Mouse (Mus musculus) C2C12 (cell line): ENCODE data around the gene Eml2. TPM values are rescaled to one million over a fixed set of nuclear protein-coding genes. Genes with fewer than 3 reads are reported as not detected.

Experiments used
- H3K27me3 ChIP-seq: one replicate; pipeline ENCODE4 v1.6.1; 2011; ENCODE audit not compliant: control insufficient read depth, insufficient read depth, insufficient read length
- H3K36me3 ChIP-seq: one replicate; pipeline ENCODE4 v1.6.1; 2011; ENCODE audit not compliant: control insufficient read depth, insufficient read depth
- H3K4me3 ChIP-seq: one replicate; pipeline ENCODE4 v1.5.1; 2011; ENCODE audit warnings: mild to moderate bottlenecking, control low read depth; ENCODE audit not compliant: poor library complexity, insufficient read depth, severe bottlenecking
- H3K79me2 ChIP-seq: one replicate; pipeline ENCODE4 v1.6.1; 2011; ENCODE audit not compliant: control insufficient read depth, insufficient read depth
- H3K79me3 ChIP-seq: one replicate; pipeline ENCODE4 v1.6.1; 2011; ENCODE audit warnings: low read depth, control low read depth
- H3ac ChIP-seq: one replicate; pipeline ENCODE3; 2011; ENCODE audit warnings: low read depth; ENCODE audit not compliant: control insufficient read depth, insufficient read length
- CEBPB ChIP-seq: IDR thresholded peaks from one replicate; pipeline ENCODE4 v1.6.1; 2011; ENCODE audit warnings: low read depth, mild to moderate bottlenecking, control low read depth, moderate library complexity
- CTCF ChIP-seq: IDR thresholded peaks from one replicate; pipeline ENCODE4 v1.5.1; 2011; ENCODE audit not compliant: control insufficient read depth, insufficient read depth, insufficient read length
- FOSL1 ChIP-seq: IDR thresholded peaks from one replicate; pipeline ENCODE4 v1.8.0; 2011; ENCODE audit warnings: mild to moderate bottlenecking, low read length; ENCODE audit not compliant: poor library complexity, insufficient read depth, severe bottlenecking
- MAX ChIP-seq: IDR thresholded peaks from one replicate; pipeline ENCODE4 v1.6.1; 2011; ENCODE audit warnings: mild to moderate bottlenecking, control low read depth
- MYOD1 ChIP-seq: IDR thresholded peaks from one replicate; pipeline ENCODE4 v1.6.1; 2011; ENCODE audit warnings: low read depth; ENCODE audit not compliant: control insufficient read depth, insufficient read length
- MYOG ChIP-seq: IDR thresholded peaks from one replicate; pipeline ENCODE4 v1.6.1; 2011; ENCODE audit not compliant: control insufficient read depth, insufficient read length; ENCODE audit errors: extremely low read depth
- USF1 ChIP-seq: IDR thresholded peaks from one replicate; pipeline ENCODE4 v1.6.1; 2011; ENCODE audit warnings: low read depth, mild to moderate bottlenecking, control low read depth, moderate library complexity
- polyA plus RNA-seq: library from polyadenylated mRNA; unstranded; fragments of >200 nt; fragmentation: generic; extraction: Trizol; gene quantifications from one replicate; pipeline ENCODE4 v1.2.1, GENCODE M21; 2012; ENCODE audit warnings: missing spikeins

Gene Eml2
- polyA plus RNA-seq, 1 experiment = 16.4 TPM

DNA sequence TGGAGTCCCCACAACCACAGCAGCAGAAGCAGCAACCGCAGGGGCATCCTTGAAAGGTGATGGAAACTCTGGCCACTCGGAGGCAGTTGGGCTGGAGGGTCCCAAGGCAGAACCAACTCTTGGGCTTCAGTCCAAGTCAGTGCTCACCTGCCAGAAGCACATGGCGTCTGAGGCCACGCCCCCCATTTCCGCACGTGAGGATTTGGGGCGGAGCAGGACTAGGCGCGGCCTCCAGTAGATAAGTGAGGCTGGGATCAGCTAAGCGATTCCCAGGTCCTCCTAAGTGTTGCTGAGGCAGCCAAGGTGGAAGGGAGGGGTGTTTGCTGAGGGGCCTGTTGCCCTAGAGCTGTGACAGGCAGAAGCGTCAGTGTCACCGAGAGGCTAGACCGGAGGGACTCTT is 11.2 kb upstream of the Eml2 start:
- H3ac ChIP-seq = no peak overlapping the region
- no peaks in the 10 kb centered on the region for H3K79me3 ChIP-seq
- TF ChIP-seq USF1 = no peak
- TF ChIP-seq CTCF = no peak
- no peak for TF ChIP-seq MYOD1
- TF ChIP-seq CEBPB = no peak
- TF ChIP-seq MAX = no peak
- no peak for TF ChIP-seq MYOG
- no peak for TF ChIP-seq FOSL1
- H3K79me2 ChIP-seq = no peaks in the 10 kb centered on the region
- H3K4me3 ChIP-seq = no peak overlapping the region
- no peaks in the 10 kb centered on the region for H3K27me3 ChIP-seq
- no peaks in the 10 kb centered on the region for H3K36me3 ChIP-seq

DNA sequence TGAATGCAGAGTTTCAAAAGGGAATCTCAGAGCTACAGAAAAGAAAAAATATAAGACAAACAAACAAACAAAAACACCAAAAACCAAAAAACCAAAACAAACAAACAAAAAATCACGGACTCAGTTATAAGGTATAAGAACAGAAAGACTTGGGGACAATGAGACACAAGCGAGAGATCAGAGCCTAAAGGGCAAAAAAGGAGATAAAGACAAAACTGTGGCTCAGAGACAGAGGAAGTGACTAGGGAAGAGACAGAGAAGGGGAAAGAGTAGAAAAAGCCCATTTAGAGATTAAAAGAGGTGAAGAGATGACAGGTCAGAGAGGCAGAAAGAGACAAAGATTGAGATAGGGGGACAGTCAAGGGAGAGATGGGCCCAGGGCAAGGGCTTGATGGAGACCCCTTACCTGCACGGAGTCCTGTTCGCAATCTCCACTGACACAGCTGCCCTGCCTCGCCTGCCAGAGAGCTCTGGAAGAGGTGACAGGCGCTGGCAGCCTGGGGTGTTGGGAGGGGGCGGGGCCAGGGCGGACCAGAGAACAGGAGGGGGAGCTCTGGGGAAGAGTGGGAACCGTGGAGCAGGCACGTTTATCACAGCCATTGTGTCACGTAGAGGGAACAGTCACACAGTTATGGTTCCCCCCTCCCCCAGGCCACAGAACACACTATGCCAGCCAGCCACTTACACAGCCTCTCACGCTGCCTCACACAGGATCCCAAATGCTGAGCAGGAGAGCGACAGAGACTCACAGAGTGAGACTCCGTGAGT is 10.4 kb upstream of the Eml2 start, which contains the start of gene Gipr:
Gene Gipr (minus strand): TSS at position 472 of the 768 bp plus-strand sequence.
- Histone ChIP-seq H3ac (no peak within 1 kb of the TSS), H3K79me2 (no peaks in the 10 kb centered on the region), H3K4me3 (no peak within 1 kb of the TSS), H3K36me3 (no peaks in the 10 kb centered on the region), H3K79me3 (no peaks in the 10 kb centered on the region), H3K27me3 (no peaks in the 10 kb centered on the region)
- TF ChIP-seq MAX (no peak), CEBPB (no peak), MYOG (no peak), USF1 (no peak), FOSL1 (no peak), CTCF (no peak), MYOD1 (no peak)

DNA sequence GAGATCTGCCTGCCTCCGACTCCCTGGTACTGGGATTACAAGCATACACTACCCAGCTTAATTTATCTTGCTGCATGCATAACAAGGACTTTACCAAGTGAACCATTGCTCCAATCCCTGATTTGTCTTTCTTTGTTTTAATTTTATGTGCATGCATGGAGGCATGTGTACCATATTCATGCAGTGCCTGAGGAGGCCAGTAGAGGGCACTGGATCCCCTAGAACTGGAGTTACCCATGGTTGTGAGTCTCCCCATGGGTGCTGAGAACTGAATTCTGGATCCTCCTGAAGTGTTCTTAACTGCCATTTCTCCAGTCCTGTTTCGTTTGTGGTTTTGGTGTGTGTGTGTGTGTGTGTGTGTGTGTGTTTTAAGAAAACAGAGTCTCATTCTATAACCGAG is 9.2 kb upstream of the Eml2 start:
- Histone ChIP-seq H3K36me3 (no peaks in the 10 kb centered on the region), H3K79me2 (no peaks in the 10 kb centered on the region), H3ac (no peak overlapping the region), H3K4me3 (no peak overlapping the region), H3K79me3 (no peaks in the 10 kb centered on the region), H3K27me3 (no peaks in the 10 kb centered on the region)
- no peak for TF ChIP-seq MYOG
- TF ChIP-seq MAX = no peak
- no peak for TF ChIP-seq USF1

DNA sequence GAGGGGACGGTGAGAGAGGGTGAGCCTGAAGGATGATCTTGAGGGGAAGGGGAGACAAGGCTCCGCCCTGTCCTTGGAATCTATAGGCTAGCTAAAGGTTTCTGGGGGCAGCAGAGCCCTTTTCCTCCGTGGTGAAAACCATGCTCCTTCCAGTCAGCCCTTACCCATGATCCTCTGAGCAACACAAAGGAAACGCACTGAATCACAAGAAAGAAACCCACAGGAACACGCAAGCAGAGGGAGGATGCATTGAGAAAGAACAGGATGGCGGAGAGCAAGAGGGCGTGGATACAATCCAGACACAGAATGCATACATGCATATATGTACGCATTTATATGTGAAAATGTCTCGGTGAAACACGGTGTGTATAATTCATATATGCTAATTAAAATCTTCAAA is 6.7 kb upstream of the Eml2 start:
- Histone ChIP-seq H3K36me3 (no peaks in the 10 kb centered on the region), H3K4me3 (no peak overlapping the region), H3K79me3 (no peaks in the 10 kb centered on the region), H3K79me2 (no peaks in the 10 kb centered on the region), H3K27me3 (no peaks in the 10 kb centered on the region), H3ac (no peak overlapping the region)
- no peak for TF ChIP-seq CEBPB
- no peak for TF ChIP-seq FOSL1
- no peak for TF ChIP-seq MYOG
- no peak for TF ChIP-seq USF1
- no peak for TF ChIP-seq CTCF
- no peak for TF ChIP-seq MAX
- no peak for TF ChIP-seq MYOD1

DNA sequence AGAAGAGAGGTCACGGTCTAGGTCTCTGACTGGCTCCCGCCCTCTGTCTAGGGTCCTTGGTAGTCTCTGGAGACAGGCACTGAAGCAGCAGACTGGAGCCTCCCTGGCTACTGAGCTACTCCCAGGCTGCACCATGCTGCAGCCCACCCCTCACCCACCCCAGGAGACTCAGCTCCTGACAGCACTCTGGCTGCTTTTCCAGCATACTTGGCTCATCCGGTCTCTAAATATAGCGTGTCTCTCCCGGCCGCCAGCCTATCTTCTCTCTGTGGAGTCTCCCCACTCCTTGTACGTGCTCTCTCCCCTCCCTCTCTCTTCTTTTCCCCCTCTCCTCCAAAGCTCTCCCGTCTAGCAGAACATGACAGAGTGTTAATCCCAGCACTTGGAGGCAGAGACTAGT is 6.1 kb upstream of the Eml2 start:
- no peaks in the 10 kb centered on the region for H3K36me3 ChIP-seq
- no peak overlapping the region for H3ac ChIP-seq
- H3K4me3 ChIP-seq = no peak overlapping the region
- TF ChIP-seq USF1 (no peak), MAX (no peak), CEBPB (no peak), MYOG (no peak), FOSL1 (no peak), MYOD1 (no peak), CTCF (no peak)
- H3K79me3 ChIP-seq = no peaks in the 10 kb centered on the region
- H3K27me3 ChIP-seq = no peaks in the 10 kb centered on the region
- H3K79me2 ChIP-seq = no peaks in the 10 kb centered on the region

DNA sequence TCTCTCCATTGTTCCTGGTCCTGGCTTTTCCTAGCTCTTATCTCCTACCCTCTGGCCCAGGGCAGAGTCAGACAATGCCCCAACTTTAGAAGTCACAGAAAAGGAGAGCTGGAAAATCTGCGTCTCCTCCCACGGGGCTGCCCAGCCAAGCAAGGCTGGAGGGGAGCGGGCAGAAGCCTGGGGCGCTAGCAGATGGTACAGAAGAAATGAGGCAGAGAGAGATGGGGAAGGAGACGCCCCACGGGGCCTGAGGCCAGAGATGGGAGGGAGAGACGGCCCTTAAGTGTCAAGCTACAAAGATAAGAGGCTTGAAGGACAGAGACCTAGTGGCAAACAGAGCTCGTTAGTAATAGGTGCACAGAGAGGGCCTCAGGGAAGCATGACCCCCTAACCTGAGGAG is 4.4 kb upstream of the Eml2 start:
- H3ac ChIP-seq = no peak overlapping the region
- H3K4me3 ChIP-seq = no peak overlapping the region
- TF ChIP-seq MYOD1 = no peak
- no peak for TF ChIP-seq CEBPB
- TF ChIP-seq USF1 = no peak
- TF ChIP-seq MAX = no peak
- no peak for TF ChIP-seq CTCF
- TF ChIP-seq FOSL1 = no peak
- TF ChIP-seq MYOG = no peak
- no peaks in the 10 kb centered on the region for H3K79me2 ChIP-seq
- no peaks in the 10 kb centered on the region for H3K36me3 ChIP-seq
- H3K79me3 ChIP-seq = no peaks in the 10 kb centered on the region
- H3K27me3 ChIP-seq = no peaks in the 10 kb centered on the region
